Mouse (Mus musculus) CH12.LX (cell line): ENCODE results near the gene Dbh. TPM values are rescaled to one million over a fixed set of nuclear protein-coding genes. Genes with fewer than 3 reads are reported as not detected.

Experiments
- DNase-seq: peaks from one replicate; pipeline ENCODE4 v3.0.0-alpha.2; 2013; ENCODE audit errors: extremely low read depth
- H3K27ac ChIP-seq: 2 replicates; pipeline ENCODE4 v1.5.1; 2012; ENCODE audit warnings: low read depth, mild to moderate bottlenecking, control low read depth, moderate library complexity; ENCODE audit not compliant: insufficient read depth
- H3K27me3 ChIP-seq: replicated peaks from 2 replicates; pipeline ENCODE3; 2012; ENCODE audit warnings: inconsistent platforms
- H3K36me3 ChIP-seq, 2 experiments: replicated peaks in 1 of 2; 2 replicates each; pipeline versions ENCODE3 to v1.6.1; 2012; ENCODE audit warnings: inconsistent platforms in 1 of 2, low read length in 1 of 2, mild to moderate bottlenecking in 1 of 2, mixed read lengths in 1 of 2, moderate library complexity in 1 of 2; ENCODE audit not compliant: control insufficient read depth in 1 of 2, insufficient read depth in 1 of 2
- H3K4me1 ChIP-seq, 2 experiments: 2 replicates each; pipeline ENCODE4 v1.6.1; 2012; ENCODE audit warnings: inconsistent platforms in 1 of 2, moderate library complexity in 1 of 2; ENCODE audit not compliant: insufficient read depth in 2 of 2, control insufficient read depth in 1 of 2
- H3K4me2 ChIP-seq: 2 replicates; pipeline ENCODE4 v1.6.1; 2012; ENCODE audit warnings: low read depth, mild to moderate bottlenecking, control low read depth; ENCODE audit not compliant: poor library complexity, insufficient read depth, severe bottlenecking
- H3K4me3 ChIP-seq, 3 experiments: fragments of 150-350 bp in 1 of 3; sonication (generic) in 1 of 3; replicated peaks in 1 of 3; 2 replicates each; pipeline versions ENCODE3 to v1.5.1; 2011 to 2012; ENCODE audit warnings: low read depth in 2 of 3, low read length in 2 of 3, mild to moderate bottlenecking in 2 of 3, moderate library complexity in 2 of 3, control low read depth in 1 of 3, improper control_type of control experiment in 1 of 3, inconsistent platforms in 1 of 3, mixed read lengths in 1 of 3; ENCODE audit not compliant: poor library complexity in 1 of 3
- H3K79me2 ChIP-seq: replicated peaks from 2 replicates; pipeline ENCODE4 v1.6.1; 2012; ENCODE audit warnings: mild to moderate bottlenecking, moderate library complexity; ENCODE audit not compliant: control insufficient read depth, poor library complexity, insufficient read depth, severe bottlenecking; ENCODE audit errors: extremely low read depth
- H3K9ac ChIP-seq: 2 replicates; pipeline ENCODE4 v1.6.1; 2012; ENCODE audit warnings: low read depth, mild to moderate bottlenecking, control low read depth, moderate library complexity; ENCODE audit not compliant: insufficient read depth
- H3K9me3 ChIP-seq: replicated peaks from 2 replicates; pipeline ENCODE3; 2012; ENCODE audit warnings: low read length, inconsistent platforms, mixed read lengths
- BHLHE40 ChIP-seq: IDR thresholded peaks from 2 replicates; pipeline ENCODE4 v1.6.1; 2011; ENCODE audit warnings: mild to moderate bottlenecking, low read depth, low read length, improper control_type of control experiment
- CHD1 ChIP-seq: IDR thresholded peaks from 2 replicates; pipeline ENCODE4 v1.6.1; 2012; ENCODE audit warnings: low read depth, low read length, improper control_type of control experiment, inconsistent platforms
- CHD2 ChIP-seq: IDR thresholded peaks from 2 replicates; pipeline ENCODE4 v1.6.1; 2011; ENCODE audit warnings: low read length, improper control_type of control experiment
- EP300 ChIP-seq: IDR thresholded peaks from 2 replicates; pipeline ENCODE4 v1.6.1; 2011; ENCODE audit warnings: low read length, improper control_type of control experiment
- IRF4 ChIP-seq: IDR thresholded peaks from 2 replicates; pipeline ENCODE4 v1.6.1; 2014; ENCODE audit warnings: low read depth, mild to moderate bottlenecking, inconsistent platforms, low read length, improper control_type of control experiment
- JUND ChIP-seq: conservative IDR thresholded peaks from 2 replicates; pipeline ENCODE4 v1.6.1; 2011; ENCODE audit warnings: low read depth, low read length, improper control_type of control experiment
- KAT2A ChIP-seq: IDR thresholded peaks from 2 replicates; pipeline ENCODE4 v1.6.1; 2012; ENCODE audit warnings: low read length, improper control_type of control experiment, inconsistent platforms; ENCODE audit not compliant: insufficient replicate concordance
- MAFK ChIP-seq: IDR thresholded peaks from 2 replicates; pipeline ENCODE4 v1.6.1; 2011; ENCODE audit warnings: low read length, improper control_type of control experiment; ENCODE audit not compliant: insufficient replicate concordance
- MAX ChIP-seq: IDR thresholded peaks from 2 replicates; pipeline ENCODE4 v1.6.1; 2011; ENCODE audit warnings: low read length, improper control_type of control experiment
- MAZ ChIP-seq: IDR thresholded peaks from 2 replicates; pipeline ENCODE4 v1.6.1; 2012; ENCODE audit warnings: low read depth, mild to moderate bottlenecking, inconsistent platforms, low read length, improper control_type of control experiment, moderate library complexity
- MEF2A ChIP-seq: IDR thresholded peaks from 2 replicates; pipeline ENCODE4 v1.6.1; 2014; ENCODE audit warnings: low read depth, mild to moderate bottlenecking, inconsistent platforms, low read length, improper control_type of control experiment, borderline replicate concordance
- MXI1 ChIP-seq: IDR thresholded peaks from 2 replicates; pipeline ENCODE4 v1.6.1; 2011; ENCODE audit warnings: mild to moderate bottlenecking, low read depth, low read length, improper control_type of control experiment
- NRF1 ChIP-seq: IDR thresholded peaks from 2 replicates; pipeline ENCODE4 v1.6.1; 2014; ENCODE audit warnings: low read depth, mild to moderate bottlenecking, inconsistent platforms, low read length, improper control_type of control experiment, moderate library complexity
- POLR2A ChIP-seq: IDR thresholded peaks from 2 replicates; pipeline ENCODE4 v1.6.1; 2011; ENCODE audit warnings: low read depth, mild to moderate bottlenecking, improper control_type of control experiment, low read length
- POLR2AphosphoS2 ChIP-seq: IDR thresholded peaks from 2 replicates; pipeline ENCODE4 v1.6.1; 2011; ENCODE audit warnings: low read depth, low read length, improper control_type of control experiment
- RCOR1 ChIP-seq: conservative IDR thresholded peaks from 2 replicates; pipeline ENCODE4 v1.6.1; 2012; ENCODE audit warnings: low read depth, mild to moderate bottlenecking, inconsistent platforms, low read length, improper control_type of control experiment
- SIN3A ChIP-seq: IDR thresholded peaks from 2 replicates; pipeline ENCODE4 v1.6.1; 2012; ENCODE audit warnings: low read length, improper control_type of control experiment, inconsistent platforms
- SMC3 ChIP-seq: IDR thresholded peaks from 2 replicates; pipeline ENCODE4 v1.6.1; 2011; ENCODE audit warnings: low read depth, low read length, improper control_type of control experiment
- TCF12 ChIP-seq: IDR thresholded peaks from 2 replicates; pipeline ENCODE4 v1.6.1; 2014; ENCODE audit warnings: low read depth, mild to moderate bottlenecking, inconsistent platforms, low read length, improper control_type of control experiment
- USF1 ChIP-seq: IDR thresholded peaks from 2 replicates; pipeline ENCODE4 v1.6.1; 2014; ENCODE audit warnings: low read depth, mild to moderate bottlenecking, inconsistent platforms, low read length, improper control_type of control experiment
- USF2 ChIP-seq: conservative IDR thresholded peaks from 2 replicates; pipeline ENCODE4 v1.6.1; 2011; ENCODE audit warnings: low read depth, low read length, improper control_type of control experiment
- ZC3H11A ChIP-seq: IDR thresholded peaks from 2 replicates; pipeline ENCODE4 v1.6.1; 2012; ENCODE audit warnings: low read depth, mild to moderate bottlenecking, inconsistent platforms, low read length, improper control_type of control experiment
- ZKSCAN1 ChIP-seq: IDR thresholded peaks from 2 replicates; pipeline ENCODE4 v1.6.1; 2012; ENCODE audit warnings: low read depth, inconsistent platforms, low read length, improper control_type of control experiment, borderline replicate concordance
- ZMIZ1 ChIP-seq: IDR thresholded peaks from 2 replicates; pipeline ENCODE4 v1.6.1; 2012; ENCODE audit warnings: low read depth, mild to moderate bottlenecking, inconsistent platforms, low read length, improper control_type of control experiment
- dilution Hi-C: fragments of 300-500 bp; cut with MboI; formaldehyde crosslinking; loops from 2 replicates; pipeline ENCODE4 v1.14.3; 2020; ENCODE audit warnings: low sequenced_read_pairs; ENCODE audit not compliant: extremely low pct_unique_long_range_greater_than_20kb, extremely low pct_ligation_motif_present
- in situ Hi-C: fragments of 300-500 bp; cut with MboI; formaldehyde crosslinking; loops from 3 replicates; pipeline ENCODE4 v1.14.3; 2019; ENCODE audit warnings: low sequenced_read_pairs, low pct_ligation_motif_present, low pct_unique_long_range_greater_than_20kb, mixed read lengths
- polyA plus RNA-seq: library from polyadenylated mRNA; unstranded; fragments of >175 nt; gene quantifications from 2 replicates; pipeline ENCODE4 v1.2.1, GENCODE M21; 2012; ENCODE audit warnings: low read depth; ENCODE audit not compliant: insufficient read length
- total RNA-seq, 2 experiments: library from RNA; depleted of rRNA; stranded (reverse); fragments of 300-350 nt in 1 of 2; fragments of >200 nt in 1 of 2; gene quantifications; 2 replicates each; pipeline ENCODE4 v1.2.3; 2012 to 2014

The Dbh gene
- total and polyA plus RNA-seq, 3 experiments = not detected

DNA sequence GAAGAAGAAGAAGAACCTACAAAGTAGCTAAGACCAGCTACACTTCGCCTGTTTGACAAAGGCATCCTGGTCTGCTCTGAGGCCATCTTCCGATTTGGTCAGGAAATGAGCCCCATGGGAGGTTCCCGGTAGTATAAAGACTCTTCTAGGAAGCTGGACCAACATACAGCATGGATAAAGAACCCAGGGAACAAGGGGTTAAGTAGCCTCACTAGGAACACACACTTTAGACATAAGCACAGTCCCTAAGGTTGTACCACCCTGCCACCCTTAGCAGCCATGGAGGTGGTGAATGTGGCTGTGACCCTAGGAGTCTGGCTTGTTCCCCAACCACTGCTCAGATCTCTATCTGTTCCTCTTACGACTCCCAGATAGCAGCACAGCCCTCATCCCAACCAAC lies 26.7 kb upstream of the Dbh start:
- no peaks in the 10 kb centered on the region for H3K4me1 ChIP-seq
- peaks cover 87% of the 10 kb centered on the region for H3K27me3 ChIP-seq
- no peak overlapping the region for H3K27ac ChIP-seq
- no peak overlapping the region for H3K9ac ChIP-seq
- DNase-seq = no peak
- H3K79me2 ChIP-seq = no peaks in the 10 kb centered on the region
- dilution Hi-C loops (no loop called here), in situ Hi-C loops (no loop called here)
- no peaks in the 10 kb centered on the region for H3K9me3 ChIP-seq
- no peak overlapping the region for H3K4me2 ChIP-seq
- no peak overlapping the region for H3K4me3 ChIP-seq
- TF ChIP-seq POLR2A (no peak), ZC3H11A (no peak), USF1 (no peak), SMC3 (no peak), RCOR1 (no peak), POLR2AphosphoS2 (no peak), ZKSCAN1 (no peak), MEF2A (no peak), IRF4 (no peak), MAFK (no peak), MXI1 (no peak), CHD2 (no peak), MAX (no peak), ZMIZ1 (no peak), CHD1 (no peak), JUND (no peak), USF2 (no peak), SIN3A (no peak)
- H3K36me3 ChIP-seq = no peaks in the 10 kb centered on the region

DNA sequence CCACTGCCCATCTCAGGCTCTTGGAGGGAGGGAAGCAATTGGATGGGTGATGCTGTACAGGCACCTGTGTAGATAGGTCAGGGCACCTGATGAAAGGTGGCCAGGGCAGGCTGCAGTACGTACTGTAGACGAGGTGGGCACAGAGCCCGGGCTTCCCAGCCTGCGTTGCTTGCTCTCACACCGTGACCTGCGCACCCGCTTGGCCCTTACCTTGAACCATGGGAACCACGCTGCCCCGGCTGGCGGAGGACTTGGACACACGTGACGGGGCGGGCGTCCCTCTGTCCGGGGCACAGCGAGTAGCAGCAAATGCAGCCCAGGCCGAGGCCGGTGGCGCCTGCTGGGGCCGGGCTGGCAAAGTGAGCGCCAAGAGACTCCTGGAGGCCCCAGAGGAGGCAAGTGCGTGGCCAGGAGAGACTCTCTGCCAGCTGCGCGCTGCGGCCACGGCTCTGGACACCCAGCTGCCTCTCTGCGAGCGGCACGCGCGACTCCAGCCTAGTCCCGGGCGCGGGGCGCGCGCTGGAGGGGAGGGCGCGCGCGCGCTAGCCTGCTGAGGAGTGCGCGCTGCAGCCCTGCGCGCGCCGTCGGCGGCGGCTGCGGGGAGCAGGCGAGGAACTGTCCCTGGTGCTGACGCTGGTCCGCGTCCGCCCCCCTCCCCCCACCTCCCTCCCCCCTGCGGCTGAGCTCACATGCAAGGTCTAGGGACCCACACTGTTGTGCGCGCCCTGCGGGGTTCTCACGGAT lies 22.9 kb upstream of the Dbh start, which contains the start of gene Fam163b:
Gene Fam163b, minus strand, starts transcription at position 542 of the 744 bp plus-strand sequence.
- Histone ChIP-seq H3K27me3 (peaks cover 91% of the 10 kb centered on the region), H3K9me3 (no peaks in the 10 kb centered on the region), H3K36me3 (no peaks in the 10 kb centered on the region), H3K4me1 (no peaks in the 10 kb centered on the region), H3K4me3 (no peak within 1 kb of the TSS), H3K27ac (no peak within 1 kb of the TSS), H3K79me2 (no peaks in the 10 kb centered on the region), H3K4me2 (no peak within 1 kb of the TSS), H3K9ac (no peak within 1 kb of the TSS)
- in situ Hi-C loops (no loop called here), dilution Hi-C loops (no loop called here)
- TF ChIP-seq BHLHE40 (no peak), ZC3H11A (no peak), KAT2A (no peak), MAZ (no peak), NRF1 (no peak), MXI1 (no peak), IRF4 (no peak), USF1 (no peak), TCF12 (no peak), EP300 (no peak)
- no peak for DNase-seq
